Mouse (Mus musculus) limb, embryonic 10.5 days (tissue): ENCODE measurements around the gene Dirc2. TPM values are rescaled to one million over a fixed set of nuclear protein-coding genes. Genes with fewer than 3 reads are reported as not detected.

Experiments
- DNase-seq: peaks from one replicate; pipeline ENCODE4 v3.0.0-alpha.2; 2017; ENCODE audit warnings: low spot score
- H3K27ac ChIP-seq: fragments of 300-500 bp; sonication (generic); 2 replicates; pipeline ENCODE4 v1.5.1; 2016; ENCODE audit warnings: mild to moderate bottlenecking
- H3K27me3 ChIP-seq: fragments of 300-500 bp; sonication (generic); 2 replicates; pipeline ENCODE4 v1.6.1; 2016; ENCODE audit warnings: low read depth, mild to moderate bottlenecking; ENCODE audit not compliant: poor library complexity, severe bottlenecking
- H3K36me3 ChIP-seq: fragments of 300-500 bp; sonication (generic); 2 replicates; pipeline ENCODE4 v1.6.1; 2016; ENCODE audit warnings: mild to moderate bottlenecking, moderate library complexity
- H3K4me1 ChIP-seq: fragments of 300-500 bp; sonication (generic); 2 replicates; pipeline ENCODE4 v1.6.1; 2016
- H3K4me3 ChIP-seq: fragments of 300-500 bp; sonication (generic); 2 replicates; pipeline ENCODE4 v1.5.1; 2016; ENCODE audit warnings: mild to moderate bottlenecking, moderate library complexity
- H3K9me3 ChIP-seq: fragments of 300-500 bp; sonication (generic); replicated peaks from 2 replicates; pipeline ENCODE4 v1.6.1; 2016; ENCODE audit warnings: mild to moderate bottlenecking
- WGBS: fragments of 180-500 bp; shearing (Covaris S2); methylation state at CpG from one replicate; pipeline ENCODE4 v1.1.7; 2016; 5-methylcytosine and 5-hydroxymethylcytosine counted together
- polyA plus RNA-seq: library from polyadenylated mRNA; unstranded; fragments of >200 nt; fragmentation: Nextera tagmentation; extraction: Ambion mirVana; gene quantifications from 2 replicates; pipeline ENCODE4 v1.2.1, GENCODE M21; 2016

Dirc2 gene
- polyA plus RNA-seq, 1 experiment from 2014 or later, result 13.3 TPM

DNA sequence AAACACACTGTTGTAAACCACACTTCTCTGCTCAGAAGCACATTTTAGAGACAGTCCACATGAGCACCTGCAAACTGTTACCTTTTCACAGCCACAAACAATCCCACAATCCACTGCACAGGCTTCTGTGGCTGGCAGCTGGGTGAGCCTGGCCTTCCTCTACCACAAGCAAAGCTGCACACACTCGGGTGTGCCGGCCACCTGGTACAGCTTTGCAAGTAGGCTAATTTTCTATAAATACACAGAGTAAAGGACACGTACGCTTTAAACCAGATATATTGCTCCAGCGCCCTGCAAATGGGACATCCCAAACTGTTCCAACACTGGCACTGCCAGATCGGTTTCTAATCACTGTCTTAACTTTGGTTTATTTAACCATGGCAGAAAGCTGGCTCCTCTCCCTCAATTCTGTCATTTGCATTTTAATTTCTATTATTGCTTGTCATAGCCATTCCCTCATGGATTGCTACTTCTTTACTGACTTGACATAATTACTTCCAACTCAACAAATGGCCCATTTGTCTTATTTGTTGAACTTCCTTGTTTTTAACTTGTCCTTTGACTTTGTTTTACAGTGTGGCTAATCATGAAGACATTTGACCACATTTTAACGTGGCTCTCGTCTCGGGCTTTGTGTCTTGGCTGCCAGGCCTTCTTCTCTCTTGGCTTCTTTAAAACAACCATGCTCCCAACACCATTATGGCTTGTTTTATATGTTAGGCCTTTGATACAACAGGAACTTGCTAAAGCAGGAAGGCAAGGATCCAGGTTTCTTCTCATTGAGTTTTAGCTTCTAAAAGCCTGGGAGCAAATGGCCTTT lies 21.5 kb downstream of the Dirc2 start:
- Histone ChIP-seq H3K4me3 (no peak overlapping the region), H3K36me3 (no peaks in the 10 kb centered on the region), H3K9me3 (no peaks in the 10 kb centered on the region), H3K27me3 (no peaks in the 10 kb centered on the region), H3K4me1 (no peaks in the 10 kb centered on the region), H3K27ac (no peak overlapping the region)
- DNase-seq, result no peak
- WGBS, result 86% methylated on average over 9 of the region's 9 CpGs

DNA sequence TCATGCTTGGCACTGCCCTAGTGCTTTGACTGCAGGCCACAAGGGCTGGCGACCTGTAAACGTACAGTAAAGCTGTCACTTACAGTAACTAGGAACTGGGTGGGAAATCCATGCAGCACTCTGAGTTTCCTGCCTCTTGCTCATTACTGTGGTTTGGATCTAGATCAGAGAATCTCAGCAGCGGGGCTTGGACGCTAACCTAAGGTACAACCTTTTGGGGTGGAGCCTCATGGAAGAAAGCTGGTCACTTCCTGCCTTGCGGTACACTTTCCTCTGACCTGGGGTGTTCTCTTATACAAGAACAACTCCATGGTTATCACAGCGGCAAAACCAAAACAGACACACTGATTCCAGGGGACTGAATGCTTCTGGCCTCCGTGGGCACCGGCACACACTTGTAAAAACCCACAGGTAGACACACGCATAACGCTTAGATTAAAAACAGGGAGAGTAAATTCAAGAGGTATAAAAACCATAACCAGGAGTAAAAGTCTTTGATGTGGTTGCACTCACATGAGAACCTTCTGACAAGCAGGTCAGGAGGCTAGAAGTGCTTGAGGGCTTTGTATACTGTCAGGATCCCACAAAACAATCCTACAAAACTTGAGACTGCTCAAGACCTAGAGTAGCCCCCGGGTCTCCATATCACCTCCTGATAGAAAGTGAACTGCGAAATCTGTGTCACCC lies 26.8 kb downstream of the Dirc2 start:
- H3K27ac ChIP-seq, result no peak overlapping the region
- 95% methylated on average over 12 of the region's 12 CpGs for WGBS
- no peaks in the 10 kb centered on the region for H3K27me3 ChIP-seq
- no peak overlapping the region for H3K4me3 ChIP-seq
- H3K9me3 ChIP-seq, result no peaks in the 10 kb centered on the region
- H3K4me1 ChIP-seq, result peaks cover 6% of the 10 kb centered on the region
- H3K36me3 ChIP-seq, result no peaks in the 10 kb centered on the region
- DNase-seq, result no peak

- no peaks in the 10 kb centered on the region for H3K27me3 ChIP-seq
- 94% methylated on average over 5 of the region's 5 CpGs for WGBS
- no peak overlapping the region for H3K27ac ChIP-seq
- no peaks in the 10 kb centered on the region for H3K36me3 ChIP-seq
- H3K4me3 ChIP-seq, result no peak overlapping the region
- DNase-seq, result no peak
- H3K9me3 ChIP-seq, result no peaks in the 10 kb centered on the region
- H3K4me1 ChIP-seq, result peaks cover 6% of the 10 kb centered on the region
Observed at GRCm38 (mm10) chr16:35741621-35742020, 27.5 kb downstream of the Dirc2 start.

- WGBS, result 86% methylated on average over 6 of the region's 6 CpGs
- H3K36me3 ChIP-seq, result no peaks in the 10 kb centered on the region
- no peak for DNase-seq
Observed at GRCm38 (mm10) chr16:35740943-35741342, 28.2 kb downstream of the Dirc2 start.

DNA sequence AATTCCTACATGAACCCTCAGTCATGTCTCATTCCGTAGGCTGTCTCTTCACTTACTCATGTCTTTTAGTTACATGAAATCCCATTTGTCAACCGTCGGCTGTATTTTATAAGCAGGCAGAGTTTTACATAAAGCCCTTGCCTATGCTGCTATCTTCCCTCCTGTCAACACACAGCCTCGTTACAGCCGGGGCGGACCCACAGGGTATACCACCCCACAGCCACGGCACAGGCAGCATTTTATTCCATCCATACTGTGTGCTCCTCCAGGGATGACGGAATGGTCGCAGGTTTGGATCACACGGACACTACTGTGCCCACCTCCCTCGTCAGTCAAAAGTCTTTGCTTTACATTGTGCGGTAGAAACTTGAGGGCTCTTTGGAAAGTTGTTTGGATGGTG lies 28.8 kb downstream of the Dirc2 start:
- no peak overlapping the region for H3K27ac ChIP-seq
- no peak overlapping the region for H3K4me3 ChIP-seq
- no peaks in the 10 kb centered on the region for H3K27me3 ChIP-seq
- no peaks in the 10 kb centered on the region for H3K36me3 ChIP-seq
- 84% methylated on average over 12 of the region's 12 CpGs for WGBS
- H3K4me1 ChIP-seq, result peaks cover 6% of the 10 kb centered on the region
- H3K9me3 ChIP-seq, result no peaks in the 10 kb centered on the region
- no peak for DNase-seq

More at GRCm38 (mm10) chr16:35740943-35741342, 28.2 kb downstream of the Dirc2 start:
- Histone ChIP-seq H3K4me1 (peaks cover 6% of the 10 kb centered on the region), H3K4me3 (no peak overlapping the region), H3K9me3 (no peaks in the 10 kb centered on the region), H3K27me3 (no peaks in the 10 kb centered on the region), H3K27ac (no peak overlapping the region)

GRCm38 (mm10) chr16:35739548-35739947 lies 29.6 kb downstream of the Dirc2 start:
- 73% methylated on average over 1 of the region's 1 CpGs for WGBS

GRCm38 (mm10) chr16:35738096-35738767 lies 30.9 kb downstream of the Dirc2 start:
- Histone ChIP-seq H3K27ac (0 out of 2 replicates have a peak overlapping the region, but pooled peaks have one; percentile 19), H3K4me3 (no peak overlapping the region), H3K36me3 (no peaks in the 10 kb centered on the region), H3K9me3 (no peaks in the 10 kb centered on the region), H3K27me3 (no peaks in the 10 kb centered on the region), H3K4me1 (peaks cover 6% of the 10 kb centered on the region)
- DNase-seq, result no peak
- 84% methylated on average over 7 of the region's 7 CpGs for WGBS

More at GRCm38 (mm10) chr16:35739548-35739947, 29.6 kb downstream of the Dirc2 start:
- Histone ChIP-seq H3K27ac (no peak overlapping the region), H3K9me3 (no peaks in the 10 kb centered on the region), H3K4me3 (no peak overlapping the region), H3K27me3 (no peaks in the 10 kb centered on the region), H3K4me1 (peaks cover 6% of the 10 kb centered on the region), H3K36me3 (no peaks in the 10 kb centered on the region)
- no peak for DNase-seq

DNA sequence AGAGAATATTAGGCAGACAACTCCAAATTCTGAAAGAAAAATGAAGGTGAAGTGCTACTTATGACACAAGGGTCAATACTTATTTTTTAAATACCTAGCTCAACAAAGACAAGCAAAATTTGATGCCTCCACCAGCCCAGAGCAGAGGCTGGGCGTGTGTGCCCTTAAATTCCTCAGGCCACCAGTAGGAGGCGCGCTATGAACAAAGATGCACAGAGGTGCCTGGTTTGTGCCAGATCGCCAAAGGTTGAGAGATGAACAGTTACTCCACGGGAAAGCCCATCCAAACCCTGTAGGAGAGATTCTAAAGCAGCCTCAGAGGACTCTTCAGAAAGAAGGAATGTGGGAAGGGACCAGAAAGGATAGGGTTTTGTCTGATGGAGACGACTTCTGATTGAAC lies 35.1 kb downstream of the Dirc2 start:
- DNase-seq, result peak; percentile 79
- H3K4me3 ChIP-seq, result no peak overlapping the region
- 20% methylated on average over 6 of the region's 6 CpGs for WGBS
- peaks cover 2% of the 10 kb centered on the region; the same call in 1 of the 2 replicates for H3K36me3 ChIP-seq
- H3K27ac ChIP-seq, result no peak overlapping the region
- no peaks in the 10 kb centered on the region for H3K9me3 ChIP-seq
- peaks cover 6% of the 10 kb centered on the region for H3K4me1 ChIP-seq
- no peaks in the 10 kb centered on the region for H3K27me3 ChIP-seq

- 95% methylated on average over 7 of the region's 7 CpGs for WGBS
- no peak for DNase-seq
- Histone ChIP-seq H3K4me1 (no peaks in the 10 kb centered on the region), H3K9me3 (no peaks in the 10 kb centered on the region), H3K4me3 (no peak overlapping the region), H3K27me3 (no peaks in the 10 kb centered on the region), H3K36me3 (peaks cover 9% of the 10 kb centered on the region), H3K27ac (no peak overlapping the region)
Observed at GRCm38 (mm10) chr16:35732096-35732495, 37.1 kb downstream of the Dirc2 start.

GRCm38 (mm10) chr16:35729151-35729738 lies 39.9 kb downstream of the Dirc2 start:
- Histone ChIP-seq H3K4me3 (no peak overlapping the region), H3K27me3 (no peaks in the 10 kb centered on the region), H3K4me1 (no peaks in the 10 kb centered on the region), H3K9me3 (no peaks in the 10 kb centered on the region), H3K36me3 (peaks cover 9% of the 10 kb centered on the region), H3K27ac (no peak overlapping the region)
- no peak for DNase-seq
- WGBS, result 79% methylated on average over 8 of the region's 8 CpGs

GRCm38 (mm10) chr16:35726601-35727000 lies 42.6 kb downstream of the Dirc2 start:
- H3K9me3 ChIP-seq, result no peaks in the 10 kb centered on the region
- H3K4me1 ChIP-seq, result no peaks in the 10 kb centered on the region
- DNase-seq, result no peak
- H3K4me3 ChIP-seq, result no peak overlapping the region
- 91% methylated on average over 2 of the region's 2 CpGs for WGBS
- H3K27ac ChIP-seq, result no peak overlapping the region
- H3K36me3 ChIP-seq, result peaks cover 11% of the 10 kb centered on the region
- no peaks in the 10 kb centered on the region for H3K27me3 ChIP-seq

DNA sequence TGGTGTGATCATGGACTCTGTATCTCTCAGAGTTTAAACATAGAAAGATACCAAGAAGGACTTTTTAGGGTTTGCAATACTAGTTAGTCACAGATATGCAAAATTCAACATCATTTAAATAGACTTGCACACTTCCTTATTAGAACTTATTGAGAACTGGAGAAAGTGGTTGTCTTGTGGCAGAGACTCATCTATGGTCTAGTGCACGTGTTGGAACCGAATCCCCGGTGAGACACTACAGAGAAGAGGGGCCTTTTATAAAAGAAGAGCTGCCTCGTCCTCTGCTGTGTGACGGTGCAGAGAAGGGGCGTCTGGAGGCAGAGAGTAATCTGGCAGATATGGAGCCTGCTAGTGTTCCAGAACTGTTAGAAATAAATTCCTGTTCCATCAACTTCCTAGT lies 44.6 kb downstream of the Dirc2 start:
- WGBS, result 91% methylated on average over 6 of the region's 6 CpGs
- Histone ChIP-seq H3K4me3 (no peak overlapping the region), H3K36me3 (peaks cover 11% of the 10 kb centered on the region), H3K9me3 (no peaks in the 10 kb centered on the region), H3K27me3 (no peaks in the 10 kb centered on the region), H3K4me1 (no peaks in the 10 kb centered on the region), H3K27ac (no peak overlapping the region)
- DNase-seq, result no peak
